Mouse (Mus musculus): ENCODE measurements around the gene Mcf2.

GRCm38 (mm10) chrX:60055185-60055584 is 123.7 kb downstream of the Mcf2 start:
- no peak for TF ChIP-seq EP300 (IDR thresholded peaks at IDR 0.05)
- TF ChIP-seq CTCF (IDR thresholded peaks at IDR 0.05): no peak
